In the genomic region with DNA sequence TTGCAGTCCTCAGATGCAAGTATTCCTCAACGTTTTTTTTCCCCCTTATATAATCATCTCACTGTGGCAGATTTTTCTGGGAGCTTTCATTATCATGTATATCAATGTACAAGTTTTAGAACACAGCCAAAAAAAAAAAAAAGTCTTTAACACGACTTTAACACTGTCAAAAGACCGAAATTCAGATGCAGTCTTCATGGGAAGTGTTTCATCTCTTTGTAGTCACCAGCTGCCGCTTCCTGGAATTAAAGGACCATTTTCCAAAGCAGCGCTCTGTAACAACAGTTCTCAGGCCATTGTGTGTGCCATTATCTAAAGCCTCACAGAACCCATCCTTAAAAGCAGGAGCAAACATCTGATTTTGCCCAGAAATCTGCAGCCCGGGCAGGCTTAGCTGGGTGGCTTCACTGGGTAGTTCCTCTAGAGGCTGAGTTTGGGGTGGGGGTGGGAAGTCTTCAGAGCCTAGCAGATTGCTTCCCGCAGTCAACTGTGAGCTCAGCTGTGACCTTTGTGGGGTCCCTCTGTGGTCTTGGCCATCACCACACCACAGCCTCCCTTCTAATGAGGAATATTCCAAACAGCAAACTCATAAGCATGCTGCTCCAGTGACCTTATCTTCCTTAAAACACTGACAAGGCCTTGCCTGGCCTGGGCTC, we compare ENCODE assay signal across 13 mouse cellular contexts. TPM values are rescaled to one million over a fixed set of nuclear protein-coding genes. Genes with fewer than 3 reads are reported as not detected.
DNase-seq lines count a peak whose midpoint lies in the region; ATAC-seq and TF ChIP-seq lines count a peak whose summit lies in the region.
"Had no signal": no experiment of that assay in that cellular context is flagged by ENCODE, and none has a peak within 500 bp of the region (broad histone marks: within the 10 kb centered on the region; RNA-seq: fewer than 3 reads in every experiment).

No protein-coding gene starts in this region.

- 0 out of 2 replicates have a peak, but pooled peaks have one; percentile 31 for ATAC-seq in hindbrain, postnatal 0 days
- ATAC-seq in granulocyte monocyte progenitor cell, adult 5-6 weeks (replicated peaks; ENCODE audit: poor library complexity, severe bottlenecking), result no peak
- ATAC-seq: intestine, embryonic 15.5 days had no signal

- peak overlapping the region; percentile 67; the same call in 1 of the 2 replicates for H3K27ac ChIP-seq in heart, embryonic 10.5 days
- H3K27ac ChIP-seq in hindbrain, postnatal 0 days, result peak overlapping the region; percentile 37; the same call in 1 of the 2 replicates
- H3K27ac ChIP-seq: intestine, embryonic 15.5 days; liver, embryonic 14.5 days; neural tube, embryonic 13.5 days had no signal

- H3K9ac ChIP-seq in hindbrain, postnatal 0 days (replicated peaks; ENCODE audit: low read length), result no peak overlapping the region
- H3K9ac ChIP-seq: intestine, embryonic 15.5 days; liver, embryonic 14.5 days; neural tube, embryonic 13.5 days had no signal

- DNase-seq in heart, embryonic 10.5 days (ENCODE audit: low spot score), result no peak
- no peak for DNase-seq in heart, adult 8-10 months (ENCODE audit: low spot score)
- DNase-seq in retina, embryonic 14.5 days (ENCODE audit: low spot score), result peak; percentile 25
- DNase-seq in retina, postnatal 1 day, result no peak
- peak; percentile 33 for DNase-seq in hindbrain, postnatal 0 days (ENCODE audit: low spot score)
- no peak for DNase-seq in left cerebral cortex, adult 18-20 months (ENCODE audit: low spot score in 2 of 2)
- DNase-seq in lung, postnatal 14 days, result no peak
- DNase-seq: kidney, postnatal 14 days; thymus, postnatal 25 days had no signal

- H3K4me2 ChIP-seq in hindbrain, postnatal 0 days (ENCODE audit: low read depth, low read length), result no peak overlapping the region
- H3K4me2 ChIP-seq: intestine, embryonic 15.5 days; neural tube, embryonic 13.5 days had no signal

- H3K27me3 ChIP-seq in heart, embryonic 10.5 days (ENCODE audit: insufficient read depth, poor library complexity, severe bottlenecking), result no peaks in the 10 kb centered on the region
- no peaks in the 10 kb centered on the region for H3K27me3 ChIP-seq in hindbrain, postnatal 0 days (ENCODE audit: insufficient read depth, low read length)
- H3K27me3 ChIP-seq: intestine, embryonic 15.5 days; neural tube, embryonic 13.5 days had no signal

- WGBS in heart, embryonic 10.5 days, result 53% methylated on average over 7 of the region's 7 CpGs
- WGBS in hindbrain, postnatal 0 days, result 32% methylated on average over 7 of the region's 7 CpGs

- H3K4me3 ChIP-seq in heart, embryonic 10.5 days, result no peak overlapping the region
- H3K4me3 ChIP-seq in hindbrain, postnatal 0 days (ENCODE audit: low read length), result no peak overlapping the region
- H3K4me3 ChIP-seq: intestine, embryonic 15.5 days; neural tube, embryonic 13.5 days had no signal

- peaks cover 16% of the 10 kb centered on the region; the same call in 1 of the 2 replicates for H3K4me1 ChIP-seq in heart, embryonic 10.5 days
- 0 out of 2 replicates have a peak, but pooled peaks cover 5% of the 10 kb centered on the region for H3K4me1 ChIP-seq in hindbrain, postnatal 0 days (ENCODE audit: insufficient read depth, low read length)
- H3K4me1 ChIP-seq: intestine, embryonic 15.5 days had no signal

- no peak for TF ChIP-seq CTCF in hindbrain, postnatal 0 days (IDR thresholded peaks at IDR 0.05; ENCODE audit: low read depth)

- no peaks in the 10 kb centered on the region for H3K36me3 ChIP-seq in heart, embryonic 10.5 days
- H3K36me3 ChIP-seq in hindbrain, postnatal 0 days (ENCODE audit: insufficient read depth, low read length), result no peaks in the 10 kb centered on the region
- H3K36me3 ChIP-seq: intestine, embryonic 15.5 days; neural tube, embryonic 13.5 days had no signal

- H3K9me3 ChIP-seq in heart, embryonic 10.5 days, result no peaks in the 10 kb centered on the region
- no peaks in the 10 kb centered on the region for H3K9me3 ChIP-seq in hindbrain, postnatal 0 days (ENCODE audit: low read length)
- H3K9me3 ChIP-seq: intestine, embryonic 15.5 days; neural tube, embryonic 13.5 days had no signal

RNA-seq across cellular contexts. Expression of gene Strap, which starts 22.1 kb away (rescaled TPM):
- 154 and 170 TPM in 2 replicates for polyA plus RNA-seq in heart, embryonic 10.5 days (2016; fragmentation: Nextera tagmentation; extraction: Ambion mirVana)
- 10 to 100 TPM; 80.2 to 90.5 (median 84.3) TPM for total RNA-seq in heart, adult 8-10 months (2022)
- 79.0 and 86.6 TPM in 2 replicates for total RNA-seq in hindbrain, postnatal 0 days (2014; rRNA removed)
- polyA plus RNA-seq in hindbrain, postnatal 0 days (2015; fragmentation: Nextera tagmentation; extraction: Ambion mirVana), result 168 TPM in 2 replicates
- total RNA-seq in left cerebral cortex, adult 18-20 months (2021), result 100 to 1,000 TPM; 112 to 119 TPM
- total RNA-seq in granulocyte monocyte progenitor cell, adult 5-6 weeks (2014; fragmentation: Nextera tagmentation), result 116 and 121 TPM in 2 replicates
- 155 and 171 TPM in 2 replicates for total RNA-seq in granulocyte monocyte progenitor cell, adult 5-6 weeks (2017)

RNA-seq across cellular contexts. Expression of gene Dera, which starts 41.6 kb away (rescaled TPM):
- 76.1 and 79.9 TPM in 2 replicates for polyA plus RNA-seq in heart, embryonic 10.5 days (2016; fragmentation: Nextera tagmentation; extraction: Ambion mirVana)
- 10 to 100 TPM in 1 of 4 experiments, 1 to 10 TPM in 3; 3.7 to 11.8 (median 5.5) TPM for total RNA-seq in heart, adult 8-10 months (2022)
- 9.1 and 12.1 TPM in 2 replicates for total RNA-seq in hindbrain, postnatal 0 days (2014; rRNA removed)
- polyA plus RNA-seq in hindbrain, postnatal 0 days (2015; fragmentation: Nextera tagmentation; extraction: Ambion mirVana), result 17.9 and 19.4 TPM in 2 replicates
- 1 to 10 TPM; 1.9 to 3.9 TPM for total RNA-seq in left cerebral cortex, adult 18-20 months (2021)
- 46.0 and 48.5 TPM in 2 replicates for total RNA-seq in granulocyte monocyte progenitor cell, adult 5-6 weeks (2014; fragmentation: Nextera tagmentation)
- 113 and 143 TPM in 2 replicates for total RNA-seq in granulocyte monocyte progenitor cell, adult 5-6 weeks (2017)

RNA-seq across cellular contexts. Expression of gene Eps8, which starts 58.1 kb away (rescaled TPM):
- polyA plus RNA-seq in heart, embryonic 10.5 days (2016; fragmentation: Nextera tagmentation; extraction: Ambion mirVana), result 14.9 and 16.3 TPM in 2 replicates
- total RNA-seq in heart, adult 8-10 months (2022), result 10 to 100 TPM in 3 of 4 experiments, 1 to 10 TPM in 1; 9.3 to 12.2 (median 10.8) TPM
- total RNA-seq in hindbrain, postnatal 0 days (2014; rRNA removed), result 31.8 and 32.2 TPM in 2 replicates
- polyA plus RNA-seq in hindbrain, postnatal 0 days (2015; fragmentation: Nextera tagmentation; extraction: Ambion mirVana), result 40.0 and 43.3 TPM in 2 replicates
- total RNA-seq in left cerebral cortex, adult 18-20 months (2021), result 10 to 100 TPM; 25.8 to 31.3 TPM
- 1.3 and 2.1 TPM in 2 replicates for total RNA-seq in granulocyte monocyte progenitor cell, adult 5-6 weeks (2014; fragmentation: Nextera tagmentation)
- 2.8 and 3.9 TPM in 2 replicates for total RNA-seq in granulocyte monocyte progenitor cell, adult 5-6 weeks (2017)

Comparison
In these comparisons a context has a peak if more than half of its experiments do, and no peak if none do; other contexts are left out.
1. DNase-seq: peak in retina, embryonic 14.5 days (single experiment) and hindbrain, postnatal 0 days (single experiment); none in heart, embryonic 10.5 days (single experiment), heart, adult 8-10 months (single experiment), retina, postnatal 1 day (single experiment), left cerebral cortex, adult 18-20 months (0 of 2) and lung, postnatal 14 days (single experiment).